Mouse (Mus musculus) layer of hippocampus, adult 9-11 months (tissue): ENCODE data around the gene Eml3.

Source experiments
- DNase-seq: peaks from one replicate; pipeline ENCODE4 v3.0.0; 2022

Eml3 gene

GRCm38 (mm10) chr19:8989066-8989566 lies 59.8 kb downstream of the Eml3 start, which contains the start of gene Ahnak:
Gene Ahnak (plus strand): TSS chr19:8989284.
- DNase-seq = no peak

- no peak for DNase-seq
Measured at GRCm38 (mm10) chr19:8989567-8990431, 60.4 kb downstream of the Eml3 start.

GRCm38 (mm10) chr19:8990432-8991102 lies 61.2 kb downstream of the Eml3 start:
- DNase-seq = no peak
